Mouse (Mus musculus) bone marrow, adult 2 months (tissue): ENCODE measurements at regions not wholly inside any gene's neighbourhood (a gene's known extent, or its start where the extent isn't known, plus 50 kb on each side); places are given as distances from the start of the nearest gene placed in this dataset.

Source experiments
- CTCF ChIP-seq: fragments of 200-500 bp; IDR thresholded peaks from 2 replicates; pipeline ENCODE4 v1.5.1; 2011; ENCODE audit warnings: low read length, control low read depth; ENCODE audit not compliant: control insufficient read depth, insufficient read depth
- POLR2A ChIP-seq: fragments of 200-500 bp; IDR thresholded peaks from 2 replicates; pipeline ENCODE4 v1.6.1; 2011; ENCODE audit warnings: low read depth, mild to moderate bottlenecking, control low read depth, low read length, borderline replicate concordance; ENCODE audit not compliant: control insufficient read depth

GRCm38 (mm10) chr7:144996847-144997246 is 57.1 kb upstream of the Ccnd1 start:
- TF ChIP-seq POLR2A (no peak), CTCF (no peak)
